Mouse (Mus musculus) forebrain, embryonic 13.5 days (tissue): ENCODE data around the gene Otop1. TPM values are rescaled to one million over a fixed set of nuclear protein-coding genes. Genes with fewer than 3 reads are reported as not detected.
A peak's percentile ranks its signal among the peaks of the same experiment; 100 is the strongest.

Source experiments
- ATAC-seq: fragments of 200-750 bp; cut with Nextera tagmentation; 2 replicates; pipeline ENCODE4 v1.8.0; 2017
- H3K27ac ChIP-seq: fragments of 300-500 bp; sonication (generic); 2 replicates; pipeline ENCODE4 v1.5.1; 2015; ENCODE audit warnings: inconsistent platforms, mild to moderate bottlenecking, moderate library complexity
- H3K27me3 ChIP-seq: fragments of 300-500 bp; sonication (generic); 2 replicates; pipeline ENCODE4 v1.6.1; 2015; ENCODE audit warnings: mild to moderate bottlenecking, inconsistent platforms
- H3K36me3 ChIP-seq: fragments of 300-500 bp; sonication (generic); 2 replicates; pipeline ENCODE4 v1.6.1; 2015; ENCODE audit warnings: mild to moderate bottlenecking, inconsistent platforms; ENCODE audit not compliant: poor library complexity, severe bottlenecking
- H3K4me1 ChIP-seq: fragments of 300-500 bp; sonication (generic); 2 replicates; pipeline ENCODE4 v1.6.1; 2015; ENCODE audit warnings: inconsistent platforms
- H3K4me2 ChIP-seq: fragments of 300-500 bp; sonication (generic); 2 replicates; pipeline ENCODE4 v1.6.1; 2015; ENCODE audit warnings: inconsistent platforms, mild to moderate bottlenecking, moderate library complexity
- H3K4me3 ChIP-seq: fragments of 300-500 bp; sonication (generic); 2 replicates; pipeline ENCODE4 v1.5.1; 2015; ENCODE audit warnings: mild to moderate bottlenecking, inconsistent platforms
- H3K9ac ChIP-seq: fragments of 300-500 bp; sonication (generic); 2 replicates; pipeline ENCODE4 v1.6.1; 2015; ENCODE audit warnings: mild to moderate bottlenecking, inconsistent platforms
- H3K9me3 ChIP-seq: fragments of 300-500 bp; sonication (generic); replicated peaks from 2 replicates; pipeline ENCODE4 v1.6.1; 2016; ENCODE audit warnings: inconsistent platforms
- WGBS: fragments of 180-500 bp; shearing (Covaris S2); methylation state at CpG from one replicate; pipeline ENCODE4 v1.1.7; 2015; 5-methylcytosine and 5-hydroxymethylcytosine counted together
- polyA plus RNA-seq: library from polyadenylated mRNA; unstranded; fragments of >200 nt; fragmentation: Nextera tagmentation; extraction: Ambion mirVana; gene quantifications from 2 replicates; pipeline ENCODE4 v1.2.1, GENCODE M21; 2015

Otop1 gene
- polyA plus RNA-seq, 1 experiment from 2014 or later, result not detected

GRCm38 (mm10) chr5:38305241-38305640 is 29.5 kb downstream of the Otop1 start:
- ATAC-seq, result no peak
- WGBS, result 81% methylated on average over 2 of the region's 2 CpGs

DNA sequence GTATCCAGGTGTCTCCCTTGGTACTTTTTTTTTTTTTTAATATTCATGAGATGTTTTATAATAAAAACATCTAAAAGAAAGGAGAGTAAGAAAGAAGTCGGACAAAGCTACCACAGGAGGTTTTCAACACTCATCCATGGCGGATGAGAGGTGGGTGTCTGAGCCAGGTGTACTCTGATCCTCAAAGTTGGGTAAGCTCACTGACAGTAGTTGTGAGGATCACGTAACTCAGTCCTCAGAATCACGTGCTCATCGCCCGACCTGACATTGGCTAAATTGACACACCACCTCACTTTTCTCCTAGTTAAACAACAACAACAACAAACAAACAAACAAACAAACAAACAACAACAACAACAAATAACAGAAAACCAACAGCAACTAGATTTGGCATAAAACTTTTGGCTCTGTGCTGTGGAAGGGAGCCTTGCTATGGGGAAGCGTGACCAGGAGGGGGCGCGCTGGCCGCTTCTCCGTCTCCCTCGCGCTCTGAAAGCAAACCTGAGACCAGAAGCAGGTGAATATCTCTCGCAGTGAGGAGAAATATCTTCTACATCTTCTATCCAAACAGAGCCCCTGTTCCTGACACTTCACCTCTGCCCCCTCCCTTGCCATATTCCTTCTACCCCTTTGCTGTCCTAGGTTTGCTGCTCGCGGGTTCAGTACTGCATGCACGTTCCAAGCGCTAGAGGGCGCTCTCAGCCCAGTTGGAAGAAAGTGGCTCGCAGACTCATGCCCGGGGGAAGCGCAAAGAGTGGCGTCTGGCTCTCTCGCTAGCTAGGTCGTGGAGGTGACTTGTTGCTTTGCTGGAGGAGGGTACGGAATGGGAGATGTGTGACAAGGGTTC is 31.7 kb downstream of the Otop1 start:
- Histone ChIP-seq H3K4me3 (peak overlapping the region; percentile 39), H3K27ac (no peak overlapping the region), H3K9ac (peak overlapping the region; percentile 55), H3K4me1 (no peaks in the 10 kb centered on the region), H3K9me3 (no peaks in the 10 kb centered on the region), H3K36me3 (no peaks in the 10 kb centered on the region), H3K4me2 (peak overlapping the region; percentile 63), H3K27me3 (0 out of 2 replicates have a peak, but pooled peaks cover 7% of the 10 kb centered on the region)
- 9% methylated on average over 26 of the region's 26 CpGs for WGBS
- ATAC-seq, result peak; percentile 90

More at GRCm38 (mm10) chr5:38305241-38305640, 29.5 kb downstream of the Otop1 start:
- H3K4me2 ChIP-seq, result no peak overlapping the region
- no peaks in the 10 kb centered on the region for H3K4me1 ChIP-seq
- H3K27me3 ChIP-seq, result 0 out of 2 replicates have a peak, but pooled peaks cover 7% of the 10 kb centered on the region
- no peaks in the 10 kb centered on the region for H3K36me3 ChIP-seq
- H3K27ac ChIP-seq, result no peak overlapping the region
- H3K4me3 ChIP-seq, result no peak overlapping the region
- no peak overlapping the region for H3K9ac ChIP-seq
- no peaks in the 10 kb centered on the region for H3K9me3 ChIP-seq

DNA sequence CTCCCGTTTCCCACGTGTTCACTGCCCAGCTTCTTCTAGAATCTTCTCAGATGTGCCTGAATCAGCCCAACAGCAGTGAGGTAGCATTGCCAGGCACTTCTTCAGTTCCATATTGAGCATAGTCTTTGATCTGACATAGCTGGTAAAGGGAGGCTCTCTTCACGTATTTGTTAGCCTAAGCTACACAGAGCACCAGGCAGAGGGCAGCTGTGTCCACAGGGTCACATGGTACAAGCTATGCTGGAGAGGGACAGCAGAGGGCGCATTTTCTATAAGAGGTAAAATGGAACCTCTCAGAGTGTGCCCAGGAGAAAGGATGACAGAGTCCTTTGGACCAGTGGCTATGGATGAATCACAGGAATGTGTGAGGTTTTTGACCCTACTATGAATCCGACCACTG is 33.1 kb downstream of the Otop1 start:
- Histone ChIP-seq H3K4me3 (no peak overlapping the region), H3K9me3 (no peaks in the 10 kb centered on the region), H3K27ac (no peak overlapping the region), H3K27me3 (0 out of 2 replicates have a peak, but pooled peaks cover 7% of the 10 kb centered on the region), H3K36me3 (no peaks in the 10 kb centered on the region), H3K4me2 (no peak overlapping the region), H3K4me1 (no peaks in the 10 kb centered on the region), H3K9ac (no peak overlapping the region)
- ATAC-seq, result 0 out of 2 replicates have a peak, but pooled peaks have one; percentile 19
- 51% methylated on average over 5 of the region's 5 CpGs for WGBS

- Histone ChIP-seq H3K36me3 (no peaks in the 10 kb centered on the region), H3K9ac (no peak overlapping the region), H3K27me3 (0 out of 2 replicates have a peak, but pooled peaks cover 7% of the 10 kb centered on the region), H3K4me1 (no peaks in the 10 kb centered on the region), H3K9me3 (no peaks in the 10 kb centered on the region), H3K27ac (no peak overlapping the region), H3K4me3 (no peak overlapping the region), H3K4me2 (no peak overlapping the region)
- no peak for ATAC-seq
- WGBS, result 67% methylated on average over 3 of the region's 3 CpGs
Measured at GRCm38 (mm10) chr5:38309795-38310194, 34.0 kb downstream of the Otop1 start.

DNA sequence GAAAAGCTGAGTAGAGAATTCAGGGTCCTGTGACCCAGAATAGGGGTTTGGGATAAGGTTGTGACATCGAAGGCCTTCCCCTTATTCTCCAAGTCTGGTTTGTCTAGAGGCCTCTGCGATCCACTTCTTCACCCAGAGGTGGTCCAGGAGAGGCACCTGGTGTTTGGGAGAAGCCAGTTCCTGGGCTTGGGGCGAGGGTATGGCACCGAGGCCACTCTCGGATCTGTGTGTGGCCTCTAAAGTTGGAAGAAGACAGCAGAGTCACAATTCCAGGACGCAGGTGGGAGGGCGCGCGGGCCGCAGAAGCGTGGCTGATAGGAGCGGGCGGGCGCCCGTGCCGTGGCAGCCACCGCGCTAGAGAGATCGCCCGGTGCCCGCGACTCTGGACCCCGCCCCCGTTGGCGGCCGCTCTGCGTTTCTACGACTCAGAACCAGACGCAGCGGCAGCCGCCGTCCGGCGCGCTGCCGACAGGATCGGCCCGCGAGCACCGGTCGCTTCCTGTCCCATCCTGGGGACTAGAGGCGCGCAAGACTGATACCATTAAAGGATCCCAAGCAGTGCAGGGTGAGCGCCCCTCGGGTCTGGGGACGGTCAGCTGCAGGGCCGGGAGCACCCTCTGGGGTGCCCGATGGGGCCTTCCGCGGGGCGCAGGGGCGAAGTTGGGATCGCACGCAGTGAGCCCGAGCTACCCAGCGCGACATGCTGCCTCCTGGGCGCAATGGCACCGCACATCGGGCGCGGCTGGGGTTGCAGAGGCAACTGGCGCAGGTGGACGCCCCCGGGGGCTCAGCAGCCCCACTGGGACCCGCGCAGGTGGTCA is 43.4 kb downstream of the Otop1 start, which contains the start of gene Drd5:
Gene Drd5 (plus strand): TSS at position 402 of the 821 bp plus-strand sequence.
- peaks cover 10% of the 10 kb centered on the region; the same call in 1 of the 2 replicates for H3K4me1 ChIP-seq
- H3K9me3 ChIP-seq, result no peaks in the 10 kb centered on the region
- H3K27ac ChIP-seq, result no peak within 1 kb of the TSS
- ATAC-seq, result peak; percentile 50; the same call in 1 of the 2 replicates
- H3K4me2 ChIP-seq, result peak within 1 kb of the TSS; percentile 80
- peaks cover 47% of the 10 kb centered on the region for H3K27me3 ChIP-seq
- H3K36me3 ChIP-seq, result no peaks in the 10 kb centered on the region
- peak within 1 kb of the TSS; percentile 48 for H3K9ac ChIP-seq
- H3K4me3 ChIP-seq, result peak within 1 kb of the TSS; percentile 44
- WGBS, result 2% methylated on average over 66 of the region's 67 CpGs

GRCm38 (mm10) chr5:38333381-38333780 is 57.6 kb downstream of the Otop1 start:
- Histone ChIP-seq H3K4me1 (no peaks in the 10 kb centered on the region), H3K27me3 (no peaks in the 10 kb centered on the region), H3K4me2 (no peak overlapping the region), H3K9me3 (no peaks in the 10 kb centered on the region), H3K9ac (no peak overlapping the region), H3K27ac (no peak overlapping the region), H3K36me3 (no peaks in the 10 kb centered on the region), H3K4me3 (no peak overlapping the region)
- ATAC-seq, result no peak
- 87% methylated on average over 4 of the region's 4 CpGs for WGBS

GRCm38 (mm10) chr5:38334582-38334981 is 58.8 kb downstream of the Otop1 start:
- no peaks in the 10 kb centered on the region for H3K36me3 ChIP-seq
- no peaks in the 10 kb centered on the region for H3K27me3 ChIP-seq
- H3K9ac ChIP-seq, result no peak overlapping the region
- H3K4me1 ChIP-seq, result no peaks in the 10 kb centered on the region
- H3K9me3 ChIP-seq, result no peaks in the 10 kb centered on the region
- ATAC-seq, result no peak
- WGBS, result 50% methylated on average over 1 of the region's 1 CpGs
- H3K4me2 ChIP-seq, result no peak overlapping the region
- no peak overlapping the region for H3K4me3 ChIP-seq
- no peak overlapping the region for H3K27ac ChIP-seq

GRCm38 (mm10) chr5:38343101-38343500 is 67.3 kb downstream of the Otop1 start:
- WGBS, result 40% methylated on average over 3 of the region's 3 CpGs
- Histone ChIP-seq H3K9ac (no peak overlapping the region), H3K9me3 (no peaks in the 10 kb centered on the region), H3K27ac (no peak overlapping the region), H3K27me3 (no peaks in the 10 kb centered on the region), H3K4me2 (no peak overlapping the region), H3K4me1 (peaks cover 5% of the 10 kb centered on the region), H3K36me3 (no peaks in the 10 kb centered on the region), H3K4me3 (no peak overlapping the region)
- 0 out of 2 replicates have a peak, but pooled peaks have one; percentile 30 for ATAC-seq

GRCm38 (mm10) chr5:38346646-38347432 is 71.1 kb downstream of the Otop1 start:
- Histone ChIP-seq H3K4me1 (peaks cover 5% of the 10 kb centered on the region), H3K36me3 (no peaks in the 10 kb centered on the region), H3K9ac (no peak overlapping the region), H3K9me3 (no peaks in the 10 kb centered on the region), H3K4me3 (no peak overlapping the region), H3K27ac (no peak overlapping the region), H3K4me2 (no peak overlapping the region), H3K27me3 (no peaks in the 10 kb centered on the region)
- ATAC-seq, result no peak
- WGBS, result 37% methylated on average over 10 of the region's 10 CpGs

DNA sequence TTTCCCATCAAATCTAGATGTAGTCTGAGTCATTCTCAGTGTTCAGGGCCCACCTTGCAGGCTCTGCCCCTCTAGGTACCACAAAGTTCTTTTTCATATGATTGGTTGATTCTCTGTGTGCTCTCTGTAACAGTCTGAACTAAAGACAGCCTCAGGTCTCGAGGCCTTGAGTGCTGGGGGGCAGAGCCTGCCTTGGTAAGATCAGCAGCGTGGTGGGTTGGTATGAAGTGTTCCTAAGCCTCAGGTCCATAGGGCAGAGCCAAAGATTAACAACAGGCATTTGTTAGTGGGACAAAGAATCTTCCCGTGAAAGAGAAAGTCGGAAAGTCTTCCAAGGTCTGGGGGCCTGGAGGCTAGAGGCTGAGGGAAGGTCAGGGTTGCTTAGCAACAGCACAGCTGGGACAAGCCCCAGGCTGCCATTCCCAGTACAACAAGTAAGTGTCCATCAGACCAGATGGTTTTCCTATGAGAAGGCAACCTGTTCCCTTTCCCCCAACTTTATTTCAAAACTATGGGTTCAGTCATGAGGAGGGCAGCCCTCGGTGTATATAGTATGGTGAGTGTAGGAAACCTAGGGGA is 74.7 kb downstream of the Otop1 start:
- no peaks in the 10 kb centered on the region for H3K36me3 ChIP-seq
- no peak overlapping the region for H3K27ac ChIP-seq
- H3K4me1 ChIP-seq, result no peaks in the 10 kb centered on the region
- no peak overlapping the region for H3K4me2 ChIP-seq
- no peak for ATAC-seq
- no peak overlapping the region for H3K4me3 ChIP-seq
- no peaks in the 10 kb centered on the region for H3K27me3 ChIP-seq
- no peaks in the 10 kb centered on the region for H3K9me3 ChIP-seq
- WGBS, result 23% methylated on average over 5 of the region's 5 CpGs
- H3K9ac ChIP-seq, result no peak overlapping the region
